Mouse (Mus musculus): ENCODE results near the gene Lasp1. TPM values are rescaled to one million over a fixed set of nuclear protein-coding genes. Genes with fewer than 3 reads are reported as not detected.
A peak's percentile ranks its signal among the peaks of the same experiment; 100 is the strongest.

The Lasp1 gene
- polyA plus RNA-seq, 1 experiment from 2014 or later = 30.0 TPM

- H3K9me3 ChIP-seq (replicated peaks; ENCODE audit: control insufficient read depth, low read length) = no peaks in the 10 kb centered on the region
- no peak overlapping the region for H3K4me2 ChIP-seq
- no peak for ATAC-seq (replicated peaks; ENCODE audit: insufficient number of reproducible peaks, low FRiP score, low TSS enrichment)
- no peak overlapping the region for H3K4me3 ChIP-seq (ENCODE audit: low read depth, low read length)
- peaks cover 8% of the 10 kb centered on the region for H3K4me1 ChIP-seq (ENCODE audit: control insufficient read depth, insufficient read depth, low read length)
- H3K27ac ChIP-seq (ENCODE audit: low read depth, low read length) = no peak overlapping the region
- 76% methylated on average over 6 of the region's 6 CpGs for WGBS (ENCODE audit: insufficient replicate concordance)
- H3K36me3 ChIP-seq (ENCODE audit: control insufficient read depth, insufficient read depth, low read length) = peaks cover 14% of the 10 kb centered on the region; the same call in 1 of the 2 replicates
- H3K27me3 ChIP-seq (ENCODE audit: control insufficient read depth, insufficient read depth, low read length) = no peaks in the 10 kb centered on the region
- H3K9ac ChIP-seq (ENCODE audit: low read depth, low read length) = no peak overlapping the region
These were observed 26.1 kb downstream of the Lasp1 start for GRCm38 (mm10) chr11:97824895-97825294.

GRCm38 (mm10) chr11:97825295-97825694 lies 26.5 kb downstream of the Lasp1 start:
- Histone ChIP-seq H3K27me3 (ENCODE audit: control insufficient read depth, insufficient read depth, low read length) (no peaks in the 10 kb centered on the region), H3K4me3 (ENCODE audit: low read depth, low read length) (no peak overlapping the region), H3K9me3 (replicated peaks; ENCODE audit: control insufficient read depth, low read length) (no peaks in the 10 kb centered on the region), H3K4me2 (no peak overlapping the region), H3K27ac (ENCODE audit: low read depth, low read length) (no peak overlapping the region), H3K9ac (ENCODE audit: low read depth, low read length) (no peak overlapping the region), H3K4me1 (ENCODE audit: control insufficient read depth, insufficient read depth, low read length) (peaks cover 8% of the 10 kb centered on the region), H3K36me3 (ENCODE audit: control insufficient read depth, insufficient read depth, low read length) (peaks cover 14% of the 10 kb centered on the region; the same call in 1 of the 2 replicates)
- 81% methylated on average over 10 of the region's 10 CpGs for WGBS (ENCODE audit: insufficient replicate concordance)
- ATAC-seq (replicated peaks; ENCODE audit: insufficient number of reproducible peaks, low FRiP score, low TSS enrichment) = peak; percentile 44; the same call in 1 of the 2 replicates

- H3K9me3 ChIP-seq (replicated peaks; ENCODE audit: control insufficient read depth, low read length) = no peaks in the 10 kb centered on the region
- no peak overlapping the region for H3K4me3 ChIP-seq (ENCODE audit: low read depth, low read length)
- 84% methylated on average over 9 of the region's 9 CpGs for WGBS (ENCODE audit: insufficient replicate concordance)
- H3K27me3 ChIP-seq (ENCODE audit: control insufficient read depth, insufficient read depth, low read length) = no peaks in the 10 kb centered on the region
- ATAC-seq (replicated peaks; ENCODE audit: insufficient number of reproducible peaks, low FRiP score, low TSS enrichment) = no peak
- H3K4me2 ChIP-seq = no peak overlapping the region
- no peak overlapping the region for H3K27ac ChIP-seq (ENCODE audit: low read depth, low read length)
- H3K4me1 ChIP-seq (ENCODE audit: control insufficient read depth, insufficient read depth, low read length) = peaks cover 5% of the 10 kb centered on the region
- H3K36me3 ChIP-seq (ENCODE audit: control insufficient read depth, insufficient read depth, low read length) = peaks cover 14% of the 10 kb centered on the region; the same call in 1 of the 2 replicates
- no peak overlapping the region for H3K9ac ChIP-seq (ENCODE audit: low read depth, low read length)
These were observed 27.2 kb downstream of the Lasp1 start for GRCm38 (mm10) chr11:97825971-97826370.

GRCm38 (mm10) chr11:97826414-97826813 lies 27.6 kb downstream of the Lasp1 start:
- H3K4me3 ChIP-seq (ENCODE audit: low read depth, low read length) = no peak overlapping the region
- H3K9ac ChIP-seq (ENCODE audit: low read depth, low read length) = no peak overlapping the region
- H3K4me1 ChIP-seq (ENCODE audit: control insufficient read depth, insufficient read depth, low read length) = peaks cover 1% of the 10 kb centered on the region; the same call in 1 of the 2 replicates
- no peak for ATAC-seq (replicated peaks; ENCODE audit: insufficient number of reproducible peaks, low FRiP score, low TSS enrichment)
- no peak overlapping the region for H3K4me2 ChIP-seq
- no peak overlapping the region for H3K27ac ChIP-seq (ENCODE audit: low read depth, low read length)
- no peaks in the 10 kb centered on the region for H3K27me3 ChIP-seq (ENCODE audit: control insufficient read depth, insufficient read depth, low read length)
- H3K9me3 ChIP-seq (replicated peaks; ENCODE audit: control insufficient read depth, low read length) = no peaks in the 10 kb centered on the region
- H3K36me3 ChIP-seq (ENCODE audit: control insufficient read depth, insufficient read depth, low read length) = peaks cover 14% of the 10 kb centered on the region; the same call in 1 of the 2 replicates
- 61% methylated on average over 7 of the region's 7 CpGs for WGBS (ENCODE audit: insufficient replicate concordance)

GRCm38 (mm10) chr11:97827654-97828053 lies 28.9 kb downstream of the Lasp1 start:
- Histone ChIP-seq H3K4me1 (ENCODE audit: control insufficient read depth, insufficient read depth, low read length) (no peaks in the 10 kb centered on the region), H3K9ac (ENCODE audit: low read depth, low read length) (no peak overlapping the region), H3K4me2 (no peak overlapping the region), H3K27me3 (ENCODE audit: control insufficient read depth, insufficient read depth, low read length) (no peaks in the 10 kb centered on the region), H3K9me3 (replicated peaks; ENCODE audit: control insufficient read depth, low read length) (no peaks in the 10 kb centered on the region), H3K27ac (ENCODE audit: low read depth, low read length) (no peak overlapping the region), H3K36me3 (ENCODE audit: control insufficient read depth, insufficient read depth, low read length) (peaks cover 14% of the 10 kb centered on the region; the same call in 1 of the 2 replicates), H3K4me3 (ENCODE audit: low read depth, low read length) (no peak overlapping the region)
- 55% methylated on average over 6 of the region's 6 CpGs for WGBS (ENCODE audit: insufficient replicate concordance)
- ATAC-seq (replicated peaks; ENCODE audit: insufficient number of reproducible peaks, low FRiP score, low TSS enrichment) = no peak

GRCm38 (mm10) chr11:97829365-97829764 lies 30.6 kb downstream of the Lasp1 start:
- no peak overlapping the region for H3K4me3 ChIP-seq (ENCODE audit: low read depth, low read length)
- H3K36me3 ChIP-seq (ENCODE audit: control insufficient read depth, insufficient read depth, low read length) = peaks cover 18% of the 10 kb centered on the region; the same call in 1 of the 2 replicates
- no peak for ATAC-seq (replicated peaks; ENCODE audit: insufficient number of reproducible peaks, low FRiP score, low TSS enrichment)
- H3K4me1 ChIP-seq (ENCODE audit: control insufficient read depth, insufficient read depth, low read length) = no peaks in the 10 kb centered on the region
- 86% methylated on average over 7 of the region's 7 CpGs for WGBS (ENCODE audit: insufficient replicate concordance)
- H3K27ac ChIP-seq (ENCODE audit: low read depth, low read length) = no peak overlapping the region
- H3K27me3 ChIP-seq (ENCODE audit: control insufficient read depth, insufficient read depth, low read length) = no peaks in the 10 kb centered on the region
- H3K4me2 ChIP-seq = no peak overlapping the region
- H3K9ac ChIP-seq (ENCODE audit: low read depth, low read length) = no peak overlapping the region
- H3K9me3 ChIP-seq (replicated peaks; ENCODE audit: control insufficient read depth, low read length) = no peaks in the 10 kb centered on the region

- Histone ChIP-seq H3K27ac (ENCODE audit: low read depth, low read length) (no peak overlapping the region), H3K27me3 (ENCODE audit: control insufficient read depth, insufficient read depth, low read length) (no peaks in the 10 kb centered on the region), H3K9ac (ENCODE audit: low read depth, low read length) (no peak overlapping the region), H3K9me3 (replicated peaks; ENCODE audit: control insufficient read depth, low read length) (no peaks in the 10 kb centered on the region), H3K4me2 (no peak overlapping the region), H3K4me1 (ENCODE audit: control insufficient read depth, insufficient read depth, low read length) (no peaks in the 10 kb centered on the region), H3K36me3 (ENCODE audit: control insufficient read depth, insufficient read depth, low read length) (peaks cover 19% of the 10 kb centered on the region; the same call in 1 of the 2 replicates), H3K4me3 (ENCODE audit: low read depth, low read length) (no peak overlapping the region)
- ATAC-seq (replicated peaks; ENCODE audit: insufficient number of reproducible peaks, low FRiP score, low TSS enrichment) = no peak
- 83% methylated on average over 12 of the region's 12 CpGs for WGBS (ENCODE audit: insufficient replicate concordance)
These were observed 31.2 kb downstream of the Lasp1 start for GRCm38 (mm10) chr11:97829913-97830476.

GRCm38 (mm10) chr11:97830501-97830900 lies 31.7 kb downstream of the Lasp1 start:
- WGBS (ENCODE audit: insufficient replicate concordance) = 85% methylated on average over 6 of the region's 6 CpGs
- Histone ChIP-seq H3K27ac (ENCODE audit: low read depth, low read length) (no peak overlapping the region), H3K9me3 (replicated peaks; ENCODE audit: control insufficient read depth, low read length) (no peaks in the 10 kb centered on the region), H3K9ac (ENCODE audit: low read depth, low read length) (no peak overlapping the region), H3K27me3 (ENCODE audit: control insufficient read depth, insufficient read depth, low read length) (no peaks in the 10 kb centered on the region), H3K4me3 (ENCODE audit: low read depth, low read length) (no peak overlapping the region), H3K4me1 (ENCODE audit: control insufficient read depth, insufficient read depth, low read length) (no peaks in the 10 kb centered on the region), H3K36me3 (ENCODE audit: control insufficient read depth, insufficient read depth, low read length) (0 out of 2 replicates have a peak, but pooled peaks cover 17% of the 10 kb centered on the region), H3K4me2 (no peak overlapping the region)
- ATAC-seq (replicated peaks; ENCODE audit: insufficient number of reproducible peaks, low FRiP score, low TSS enrichment) = no peak

- Histone ChIP-seq H3K9me3 (replicated peaks; ENCODE audit: control insufficient read depth, low read length) (no peaks in the 10 kb centered on the region), H3K4me3 (ENCODE audit: low read depth, low read length) (no peak overlapping the region), H3K27me3 (ENCODE audit: control insufficient read depth, insufficient read depth, low read length) (no peaks in the 10 kb centered on the region), H3K9ac (ENCODE audit: low read depth, low read length) (no peak overlapping the region), H3K4me2 (no peak overlapping the region), H3K4me1 (ENCODE audit: control insufficient read depth, insufficient read depth, low read length) (no peaks in the 10 kb centered on the region), H3K36me3 (ENCODE audit: control insufficient read depth, insufficient read depth, low read length) (peaks cover 23% of the 10 kb centered on the region; the same call in 1 of the 2 replicates), H3K27ac (ENCODE audit: low read depth, low read length) (no peak overlapping the region)
- ATAC-seq (replicated peaks; ENCODE audit: insufficient number of reproducible peaks, low FRiP score, low TSS enrichment) = no peak
- WGBS (ENCODE audit: insufficient replicate concordance) = 85% methylated on average over 11 of the region's 11 CpGs
These were observed 33.2 kb downstream of the Lasp1 start for GRCm38 (mm10) chr11:97832001-97832400.

Measured in heart, embryonic 11.5 days (tissue).